Mouse (Mus musculus): ENCODE data around the gene Suz12. TPM values are rescaled to one million over a fixed set of nuclear protein-coding genes. Genes with fewer than 3 reads are reported as not detected.

Suz12 gene
- polyA plus RNA-seq, 1 experiment from 2014 or later = 18.9 TPM

DNA sequence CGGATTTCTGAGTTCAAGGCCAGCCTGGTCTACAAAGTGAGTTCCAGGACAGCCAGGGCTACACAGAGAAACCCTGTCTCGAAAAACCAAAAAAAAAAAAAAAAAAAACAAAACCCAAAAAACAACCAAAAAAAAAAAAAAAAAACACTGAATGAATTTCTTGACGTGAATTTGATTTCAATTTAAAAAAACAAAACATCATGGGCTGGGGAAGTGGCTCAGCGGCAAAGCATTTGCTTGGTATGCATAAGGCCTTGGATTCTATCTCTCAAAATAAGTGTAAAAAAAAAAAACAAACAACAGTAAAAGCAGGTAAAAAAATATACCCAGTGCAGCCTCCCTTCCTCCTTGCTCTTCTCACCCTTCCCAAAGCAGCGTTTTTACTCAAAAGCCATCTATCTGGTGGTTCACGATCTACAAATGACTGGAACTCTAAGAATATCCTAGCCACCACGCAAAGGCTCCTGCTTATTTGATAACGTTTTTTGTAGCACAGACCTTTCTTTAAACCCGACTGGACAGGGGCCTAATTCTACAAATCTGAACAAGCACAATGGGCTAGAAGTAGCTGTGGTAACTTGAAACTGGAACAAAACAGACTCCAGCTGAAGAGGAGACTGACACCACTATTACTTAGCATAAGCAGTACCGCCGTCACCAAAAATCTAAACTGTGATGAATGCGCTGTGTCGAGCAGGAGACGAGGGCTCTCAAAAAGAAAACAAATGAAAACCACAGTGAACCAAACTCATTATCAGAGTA, 85.1 kb downstream of the Suz12 start:
- ATAC-seq (ENCODE audit: low read depth) = no peak
- H3K36me3 ChIP-seq (ENCODE audit: control insufficient read depth, insufficient read depth, low read length) = no peaks in the 10 kb centered on the region
- H3K9ac ChIP-seq (replicated peaks; ENCODE audit: low read depth, low read length) = no peak overlapping the region
- no peak overlapping the region for H3K27ac ChIP-seq (ENCODE audit: low read depth, low read length)
- WGBS = 81% methylated on average over 13 of the region's 14 CpGs
- H3K27me3 ChIP-seq (ENCODE audit: control insufficient read depth, insufficient read depth, low read length) = no peaks in the 10 kb centered on the region
- no peak overlapping the region for H3K4me2 ChIP-seq (ENCODE audit: low read depth, low read length)
- no peaks in the 10 kb centered on the region; the same call in 1 of the 2 replicates for H3K4me1 ChIP-seq (ENCODE audit: control insufficient read depth, insufficient read depth, low read length)
- H3K4me3 ChIP-seq (ENCODE audit: low read depth, low read length) = no peak overlapping the region
- H3K9me3 ChIP-seq (ENCODE audit: control insufficient read depth, low read length) = no peaks in the 10 kb centered on the region

DNA sequence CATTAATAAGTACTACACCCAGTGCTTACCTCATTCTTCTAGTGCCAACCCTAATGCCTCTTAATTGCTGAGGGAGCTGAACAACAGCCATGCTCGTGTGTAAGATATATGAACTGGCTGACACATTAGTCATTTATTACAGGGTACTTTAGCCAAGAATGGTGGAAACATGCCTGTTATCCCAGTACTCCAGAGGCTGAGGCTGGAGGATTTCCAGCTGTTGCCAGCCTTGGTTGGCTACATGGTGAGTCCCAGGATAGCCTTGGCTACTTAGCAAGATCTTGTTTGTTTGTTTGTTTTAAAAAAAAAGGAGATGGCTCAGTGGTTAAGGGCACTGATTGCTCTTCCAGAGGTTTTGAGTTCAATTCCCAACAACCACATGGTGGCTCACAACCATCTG, 85.9 kb downstream of the Suz12 start:
- Histone ChIP-seq H3K9ac (replicated peaks; ENCODE audit: low read depth, low read length) (no peak overlapping the region), H3K36me3 (ENCODE audit: control insufficient read depth, insufficient read depth, low read length) (no peaks in the 10 kb centered on the region), H3K27ac (ENCODE audit: low read depth, low read length) (no peak overlapping the region), H3K9me3 (ENCODE audit: control insufficient read depth, low read length) (no peaks in the 10 kb centered on the region), H3K4me3 (ENCODE audit: low read depth, low read length) (no peak overlapping the region), H3K4me1 (ENCODE audit: control insufficient read depth, insufficient read depth, low read length) (no peaks in the 10 kb centered on the region; the same call in 1 of the 2 replicates), H3K4me2 (ENCODE audit: low read depth, low read length) (no peak overlapping the region), H3K27me3 (ENCODE audit: control insufficient read depth, insufficient read depth, low read length) (no peaks in the 10 kb centered on the region)
- ATAC-seq (ENCODE audit: low read depth) = no peak
- 9% methylated on average over 1 of the region's 1 CpGs for WGBS

DNA sequence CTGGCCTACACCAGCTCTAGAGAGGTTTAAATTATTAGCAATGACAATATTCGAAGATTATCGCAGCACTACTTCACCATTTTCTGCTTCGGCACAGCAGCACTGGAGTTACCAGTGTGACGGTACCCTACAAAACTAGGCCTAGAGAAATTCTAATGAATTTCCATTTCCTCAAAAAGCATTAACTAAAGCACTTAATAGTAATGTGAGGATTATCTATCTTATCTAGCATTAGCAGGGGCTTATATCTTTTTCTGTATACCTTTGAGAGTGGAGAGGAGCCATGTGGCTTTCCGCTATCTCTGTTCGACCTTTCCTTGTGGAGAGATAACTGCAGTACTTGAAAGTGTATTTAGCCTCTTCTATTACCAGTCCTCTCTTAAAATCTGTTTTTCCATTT, 86.8 kb downstream of the Suz12 start:
- no peak for ATAC-seq (ENCODE audit: low read depth)
- Histone ChIP-seq H3K27ac (ENCODE audit: low read depth, low read length) (no peak overlapping the region), H3K4me1 (ENCODE audit: control insufficient read depth, insufficient read depth, low read length) (no peaks in the 10 kb centered on the region; the same call in 1 of the 2 replicates), H3K4me3 (ENCODE audit: low read depth, low read length) (peak overlapping the region; percentile 69), H3K4me2 (ENCODE audit: low read depth, low read length) (peak overlapping the region; percentile 58), H3K36me3 (ENCODE audit: control insufficient read depth, insufficient read depth, low read length) (no peaks in the 10 kb centered on the region), H3K27me3 (ENCODE audit: control insufficient read depth, insufficient read depth, low read length) (no peaks in the 10 kb centered on the region), H3K9me3 (ENCODE audit: control insufficient read depth, low read length) (no peaks in the 10 kb centered on the region), H3K9ac (replicated peaks; ENCODE audit: low read depth, low read length) (no peak overlapping the region; the same call in 1 of the 2 replicates)
- 73% methylated on average over 6 of the region's 6 CpGs for WGBS

DNA sequence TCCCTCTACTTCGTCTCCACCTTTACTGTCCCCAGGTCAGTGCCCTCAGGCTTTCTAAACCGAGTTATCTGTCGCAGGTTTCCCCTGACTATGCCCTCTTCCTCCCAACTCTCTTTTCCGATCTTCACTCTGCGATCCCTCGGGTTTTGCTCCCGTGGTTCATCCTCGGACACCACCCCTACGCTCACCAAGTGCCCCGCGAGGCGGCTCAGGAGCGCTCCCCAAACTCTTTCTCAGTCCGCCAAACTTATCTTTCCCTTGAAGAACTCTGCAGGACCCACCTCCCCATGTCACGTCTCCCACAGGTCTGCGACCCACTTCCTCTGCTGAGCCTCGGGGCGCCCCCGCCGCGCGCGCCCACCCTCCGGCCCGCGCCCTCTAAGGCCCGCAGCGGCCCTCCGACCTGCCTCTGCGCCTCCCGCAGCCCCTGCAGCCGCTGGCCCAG, 87.5 kb downstream of the Suz12 start:
- Histone ChIP-seq H3K9me3 (ENCODE audit: control insufficient read depth, low read length) (no peaks in the 10 kb centered on the region), H3K4me2 (ENCODE audit: low read depth, low read length) (peak overlapping the region; percentile 58), H3K27me3 (ENCODE audit: control insufficient read depth, insufficient read depth, low read length) (no peaks in the 10 kb centered on the region), H3K4me3 (ENCODE audit: low read depth, low read length) (peak overlapping the region; percentile 69), H3K9ac (replicated peaks; ENCODE audit: low read depth, low read length) (peak overlapping the region; percentile 85), H3K4me1 (ENCODE audit: control insufficient read depth, insufficient read depth, low read length) (no peaks in the 10 kb centered on the region; the same call in 1 of the 2 replicates), H3K36me3 (ENCODE audit: control insufficient read depth, insufficient read depth, low read length) (no peaks in the 10 kb centered on the region), H3K27ac (ENCODE audit: low read depth, low read length) (peak overlapping the region; percentile 58)
- ATAC-seq (ENCODE audit: low read depth) = no peak; the same call in 1 of the 2 replicates
- WGBS = under 1% methylated on average over 32 of the region's 32 CpGs

DNA sequence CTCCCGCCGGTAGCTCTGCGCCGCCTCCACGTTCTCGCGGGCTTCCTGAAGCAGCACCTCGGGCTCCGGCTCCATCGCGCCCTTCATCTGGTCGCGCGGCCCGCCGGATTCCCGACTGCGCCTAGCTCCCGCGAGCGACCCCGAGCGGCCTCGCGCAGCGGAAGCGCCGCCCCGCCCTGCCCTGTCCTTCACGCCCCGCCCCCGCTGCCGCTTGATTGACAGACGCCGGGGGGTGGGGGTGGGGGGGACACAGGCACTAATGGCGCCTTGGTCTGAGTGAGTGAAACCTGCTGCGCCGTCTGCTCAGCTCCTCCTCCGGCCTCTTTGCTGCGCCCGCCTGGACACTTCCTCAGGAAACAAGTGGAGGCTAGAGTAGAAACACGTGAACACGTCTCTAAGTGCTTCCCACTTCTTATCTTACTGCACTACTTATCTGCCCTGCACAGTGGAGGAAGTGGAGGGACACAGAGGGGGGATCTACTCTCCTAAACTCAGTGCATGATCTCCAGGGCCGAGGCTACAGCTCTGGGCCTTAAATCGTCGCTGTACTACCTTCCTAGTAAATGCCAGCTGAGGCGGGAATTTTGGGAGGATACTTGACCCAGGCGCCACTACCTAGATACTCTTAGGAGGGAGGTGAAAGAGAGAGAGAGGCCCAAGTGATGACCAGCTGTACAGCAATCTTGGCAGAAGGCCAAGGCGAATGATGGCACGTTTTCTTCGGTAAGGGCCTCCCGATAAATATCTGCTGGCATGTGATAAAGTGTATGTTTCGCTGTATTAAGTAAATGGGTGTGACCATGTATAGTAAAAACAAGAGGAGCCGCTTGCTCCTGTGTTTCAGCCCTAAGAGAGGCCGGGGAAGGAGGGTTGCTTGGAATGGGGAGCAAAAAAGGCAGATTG, 88.2 kb downstream of the Suz12 start, which contains the start of gene Crlf3:
TSS of gene Crlf3 (minus strand) at position 166 of the 903 bp plus-strand sequence.
- no peaks in the 10 kb centered on the region for H3K27me3 ChIP-seq (ENCODE audit: control insufficient read depth, insufficient read depth, low read length)
- H3K9ac ChIP-seq (replicated peaks; ENCODE audit: low read depth, low read length) = peak within 1 kb of the TSS; percentile 85
- ATAC-seq (ENCODE audit: low read depth) = peak; percentile 96
- H3K27ac ChIP-seq (ENCODE audit: low read depth, low read length) = peak within 1 kb of the TSS; percentile 58
- 7% methylated on average over 53 of the region's 55 CpGs for WGBS
- H3K4me2 ChIP-seq (ENCODE audit: low read depth, low read length) = peak within 1 kb of the TSS; percentile 58
- no peaks in the 10 kb centered on the region; the same call in 1 of the 2 replicates for H3K4me1 ChIP-seq (ENCODE audit: control insufficient read depth, insufficient read depth, low read length)
- H3K9me3 ChIP-seq (ENCODE audit: control insufficient read depth, low read length) = no peaks in the 10 kb centered on the region
- no peaks in the 10 kb centered on the region for H3K36me3 ChIP-seq (ENCODE audit: control insufficient read depth, insufficient read depth, low read length)
- peak within 1 kb of the TSS; percentile 69 for H3K4me3 ChIP-seq (ENCODE audit: low read depth, low read length)

DNA sequence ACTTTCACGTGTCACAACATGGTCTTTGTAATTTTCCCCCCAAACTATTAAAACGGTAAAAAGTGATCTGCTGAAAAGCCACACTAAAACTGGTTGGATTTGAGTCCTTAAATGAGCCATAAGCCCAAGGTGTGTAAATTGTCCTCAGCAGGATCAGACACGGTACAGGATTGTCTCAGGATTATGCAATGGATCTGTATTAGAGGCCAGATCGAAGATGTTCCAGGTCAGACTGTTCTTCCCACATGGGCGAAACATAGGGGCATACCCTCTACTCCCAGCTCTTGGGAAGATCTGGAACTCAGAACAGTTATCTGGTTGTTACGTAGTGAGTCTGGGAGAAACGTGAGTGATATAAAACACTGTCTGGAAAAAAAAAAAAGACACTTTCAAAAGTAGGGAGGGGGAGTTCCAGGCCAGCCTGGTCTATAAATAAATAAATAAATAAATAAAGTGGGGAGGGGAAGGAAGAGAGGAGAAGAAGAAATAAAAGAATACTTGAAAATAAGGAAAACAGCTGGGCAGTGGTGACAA, 88.9 kb downstream of the Suz12 start:
- no peak for ATAC-seq (ENCODE audit: low read depth)
- Histone ChIP-seq H3K27me3 (ENCODE audit: control insufficient read depth, insufficient read depth, low read length) (no peaks in the 10 kb centered on the region), H3K9me3 (ENCODE audit: control insufficient read depth, low read length) (no peaks in the 10 kb centered on the region), H3K4me3 (ENCODE audit: low read depth, low read length) (no peak overlapping the region), H3K36me3 (ENCODE audit: control insufficient read depth, insufficient read depth, low read length) (no peaks in the 10 kb centered on the region), H3K4me2 (ENCODE audit: low read depth, low read length) (no peak overlapping the region), H3K27ac (ENCODE audit: low read depth, low read length) (no peak overlapping the region), H3K4me1 (ENCODE audit: control insufficient read depth, insufficient read depth, low read length) (no peaks in the 10 kb centered on the region; the same call in 1 of the 2 replicates), H3K9ac (replicated peaks; ENCODE audit: low read depth, low read length) (no peak overlapping the region)
- 86% methylated on average over 7 of the region's 7 CpGs for WGBS

Other genes starting within 250 kb of the Suz12 start
- 42.8 and 55.6 TPM in 2 replicates for gene Utp6, start 30.7 kb upstream of the Suz12 start, polyA plus RNA-seq (2014; fragmentation: Nextera tagmentation; extraction: Ambion mirVana)
- 8.0 and 14.5 TPM in 2 replicates for gene Crlf3, start 87.9 kb downstream of the Suz12 start, polyA plus RNA-seq (2014; fragmentation: Nextera tagmentation; extraction: Ambion mirVana)
- gene Atad5, start 96.3 kb downstream of the Suz12 start, polyA plus RNA-seq (2014; fragmentation: Nextera tagmentation; extraction: Ambion mirVana) = 4.9 and 5.7 TPM in 2 replicates
- gene Tefm, start 149.1 kb downstream of the Suz12 start, polyA plus RNA-seq (2014; fragmentation: Nextera tagmentation; extraction: Ambion mirVana) = 22.3 and 22.9 TPM in 2 replicates
- 2.5 and 3.3 TPM in 2 replicates for gene Adap2, start 161.0 kb downstream of the Suz12 start, polyA plus RNA-seq (2014; fragmentation: Nextera tagmentation; extraction: Ambion mirVana)
- 2.0 and 3.2 TPM in 2 replicates for gene Rnf135, start 190.7 kb downstream of the Suz12 start, polyA plus RNA-seq (2014; fragmentation: Nextera tagmentation; extraction: Ambion mirVana)
- 87.7 and 92.2 TPM in 2 replicates for gene Rhot1, start 215.9 kb downstream of the Suz12 start, polyA plus RNA-seq (2014; fragmentation: Nextera tagmentation; extraction: Ambion mirVana)